Mouse (Mus musculus): ENCODE results near the gene Cypt1. TPM values are rescaled to one million over a fixed set of nuclear protein-coding genes. Genes with fewer than 3 reads are reported as not detected.

Cypt1 gene
- not detected in 2 replicates for polyA plus RNA-seq (2015; fragmentation: Nextera tagmentation; extraction: Ambion mirVana)

- no peaks in the 10 kb centered on the region for H3K9me3 ChIP-seq (replicated peaks; ENCODE audit: control insufficient read depth, low read length, poor library complexity, severe bottlenecking)
- H3K4me1 ChIP-seq (ENCODE audit: control insufficient read depth, insufficient read depth, low read length), result no peaks in the 10 kb centered on the region
- no peak within 1 kb of the TSS for H3K9ac ChIP-seq (ENCODE audit: low read depth, low read length)
- no peak within 1 kb of the TSS for H3K27ac ChIP-seq (ENCODE audit: low read length)
- no peaks in the 10 kb centered on the region for H3K36me3 ChIP-seq (ENCODE audit: control insufficient read depth, insufficient read depth, low read length)
- 97% methylated on average over 3 of the region's 3 CpGs for WGBS
- ATAC-seq, result no peak
- no peaks in the 10 kb centered on the region for H3K27me3 ChIP-seq (ENCODE audit: control insufficient read depth, insufficient read depth, low read depth, low read length)
- no peak within 1 kb of the TSS for H3K4me3 ChIP-seq (ENCODE audit: low read depth, low read length)
- no peak within 1 kb of the TSS for H3K4me2 ChIP-seq (ENCODE audit: low read length)
Observed at GRCm38 (mm10) chrX:16522569-16522968, at the start of gene Cypt1. Cypt1 (plus strand) TSS chrX:16522869.

DNA sequence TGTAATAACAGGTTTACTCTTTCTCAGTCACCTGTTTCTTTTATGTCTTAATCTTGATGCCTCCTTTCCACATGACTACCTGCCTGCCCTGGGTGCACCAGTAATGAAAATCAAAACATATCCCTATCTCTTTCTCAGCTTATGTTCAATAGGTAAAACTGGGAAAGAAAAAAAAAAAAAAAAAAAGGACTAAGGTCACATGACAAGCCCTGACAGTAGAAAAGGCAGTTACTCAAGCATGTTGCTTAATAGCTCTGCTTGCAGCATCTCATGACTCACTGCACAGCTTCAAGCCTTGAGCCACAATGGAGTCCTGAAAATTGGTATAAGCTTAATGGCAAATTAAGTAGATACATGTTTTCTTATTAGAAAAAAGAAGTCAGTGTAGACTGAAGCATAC lies 24.1 kb downstream of the Cypt1 start:
- H3K4me1 ChIP-seq (ENCODE audit: control insufficient read depth, insufficient read depth, low read length), result no peaks in the 10 kb centered on the region
- H3K4me3 ChIP-seq (ENCODE audit: low read depth, low read length), result no peak overlapping the region
- no peaks in the 10 kb centered on the region for H3K9me3 ChIP-seq (replicated peaks; ENCODE audit: control insufficient read depth, low read length, poor library complexity, severe bottlenecking)
- H3K9ac ChIP-seq (ENCODE audit: low read depth, low read length), result no peak overlapping the region
- H3K27ac ChIP-seq (ENCODE audit: low read length), result no peak overlapping the region
- no peak for ATAC-seq
- H3K27me3 ChIP-seq (ENCODE audit: control insufficient read depth, insufficient read depth, low read depth, low read length), result no peaks in the 10 kb centered on the region
- no peak overlapping the region for H3K4me2 ChIP-seq (ENCODE audit: low read length)
- H3K36me3 ChIP-seq (ENCODE audit: control insufficient read depth, insufficient read depth, low read length), result no peaks in the 10 kb centered on the region

DNA sequence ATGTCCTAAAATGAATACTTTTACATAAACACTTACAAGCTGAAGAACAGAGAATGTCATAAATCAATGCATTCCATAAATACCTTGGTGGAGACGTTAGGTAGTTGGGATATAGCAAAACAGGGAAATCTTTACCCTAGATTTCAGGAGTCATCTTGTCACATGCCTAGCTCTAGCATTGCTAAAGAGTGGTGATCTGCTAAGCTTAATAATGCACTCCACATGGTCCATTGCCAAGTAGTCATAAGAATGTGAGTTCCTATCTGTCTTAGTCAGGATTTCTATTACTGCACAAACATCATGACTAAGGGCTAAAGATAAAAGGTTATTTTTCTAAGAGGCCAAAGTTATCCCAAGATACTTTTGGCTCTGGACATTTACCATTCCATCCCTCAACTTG lies 34.4 kb downstream of the Cypt1 start:
- H3K27me3 ChIP-seq (ENCODE audit: control insufficient read depth, insufficient read depth, low read depth, low read length), result no peaks in the 10 kb centered on the region
- H3K27ac ChIP-seq (ENCODE audit: low read length), result no peak overlapping the region
- H3K4me3 ChIP-seq (ENCODE audit: low read depth, low read length), result no peak overlapping the region
- H3K9ac ChIP-seq (ENCODE audit: low read depth, low read length), result no peak overlapping the region
- no peaks in the 10 kb centered on the region for H3K4me1 ChIP-seq (ENCODE audit: control insufficient read depth, insufficient read depth, low read length)
- no peaks in the 10 kb centered on the region for H3K9me3 ChIP-seq (replicated peaks; ENCODE audit: control insufficient read depth, low read length, poor library complexity, severe bottlenecking)
- H3K36me3 ChIP-seq (ENCODE audit: control insufficient read depth, insufficient read depth, low read length), result no peaks in the 10 kb centered on the region
- ATAC-seq, result no peak
- H3K4me2 ChIP-seq (ENCODE audit: low read length), result no peak overlapping the region
- 65% methylated on average over 1 of the region's 1 CpGs for WGBS

DNA sequence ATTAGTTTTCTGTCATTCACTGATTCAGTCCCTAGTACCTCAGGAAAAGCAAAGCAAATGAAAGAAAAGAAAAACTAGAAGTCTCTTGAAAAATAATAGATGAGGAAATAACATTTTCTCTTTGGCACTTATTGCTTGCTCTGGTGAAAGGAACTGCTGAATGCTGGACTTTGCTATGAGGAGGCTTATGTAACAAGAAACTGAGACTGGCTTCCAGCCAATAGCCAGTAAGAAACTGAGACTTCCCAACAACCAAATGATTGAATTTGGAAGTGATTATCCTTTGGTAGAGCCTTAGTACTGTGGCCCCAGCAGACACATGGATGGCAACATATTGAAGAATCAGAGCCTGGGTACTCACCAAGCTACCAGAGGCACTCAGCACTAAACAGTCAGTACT lies 35.8 kb downstream of the Cypt1 start:
- no peak overlapping the region for H3K27ac ChIP-seq (ENCODE audit: low read length)
- H3K4me2 ChIP-seq (ENCODE audit: low read length), result no peak overlapping the region
- no peaks in the 10 kb centered on the region for H3K36me3 ChIP-seq (ENCODE audit: control insufficient read depth, insufficient read depth, low read length)
- no peak for ATAC-seq
- H3K9me3 ChIP-seq (replicated peaks; ENCODE audit: control insufficient read depth, low read length, poor library complexity, severe bottlenecking), result no peaks in the 10 kb centered on the region
- no peaks in the 10 kb centered on the region for H3K4me1 ChIP-seq (ENCODE audit: control insufficient read depth, insufficient read depth, low read length)
- H3K4me3 ChIP-seq (ENCODE audit: low read depth, low read length), result no peak overlapping the region
- H3K27me3 ChIP-seq (ENCODE audit: control insufficient read depth, insufficient read depth, low read depth, low read length), result no peaks in the 10 kb centered on the region
- no peak overlapping the region for H3K9ac ChIP-seq (ENCODE audit: low read depth, low read length)

Other genes with a start within 250 kb of the Cypt1 start
- 22.7 and 26.5 TPM in 2 replicates for gene Maoa, start 96.8 kb downstream of the Cypt1 start, polyA plus RNA-seq (2015; fragmentation: Nextera tagmentation; extraction: Ambion mirVana)